Mouse (Mus musculus) stomach, postnatal 0 days (tissue): ENCODE measurements at regions not wholly inside any gene's neighbourhood (a gene's known extent, or its start where the extent isn't known, plus 50 kb on each side); places are given as distances from the start of the nearest gene placed in this dataset.

ENCODE experiments used
- CTCF ChIP-seq: IDR thresholded peaks from 2 replicates; pipeline ENCODE4 v1.5.1; 2016; ENCODE audit warnings: antibody characterized with exemption, low read depth, mild to moderate bottlenecking, moderate library complexity
- EP300 ChIP-seq: optimal IDR thresholded peaks from 2 replicates; pipeline ENCODE3; 2016; ENCODE audit warnings: antibody characterized with exemption

DNA sequence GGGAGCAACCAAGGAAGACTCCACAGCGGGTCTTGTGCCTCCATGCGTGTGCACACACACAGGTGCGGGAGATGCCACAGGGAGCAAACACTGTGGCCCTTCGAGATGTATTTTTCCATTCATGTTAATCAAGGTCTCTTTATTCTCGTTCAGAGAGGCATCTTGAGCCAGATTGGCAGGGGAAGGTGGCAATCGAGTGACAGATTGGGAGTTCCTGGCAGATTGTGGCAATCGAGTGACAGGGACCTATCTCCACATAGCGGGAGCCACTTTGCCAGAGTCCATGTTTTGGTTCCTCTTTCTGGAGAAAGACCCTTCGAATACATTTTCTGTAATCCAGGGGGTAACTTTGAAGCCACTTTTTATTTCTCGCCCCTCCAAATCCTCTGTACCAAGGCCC lies 83.1 kb upstream of the Mrps10 start:
- TF ChIP-seq CTCF (no peak), EP300 (no peak)
